Mouse (Mus musculus): ENCODE measurements at regions not wholly inside any gene's neighbourhood (a gene's known extent, or its start where the extent isn't known, plus 50 kb on each side); places are given as distances from the start of the nearest gene placed in this dataset.

DNA sequence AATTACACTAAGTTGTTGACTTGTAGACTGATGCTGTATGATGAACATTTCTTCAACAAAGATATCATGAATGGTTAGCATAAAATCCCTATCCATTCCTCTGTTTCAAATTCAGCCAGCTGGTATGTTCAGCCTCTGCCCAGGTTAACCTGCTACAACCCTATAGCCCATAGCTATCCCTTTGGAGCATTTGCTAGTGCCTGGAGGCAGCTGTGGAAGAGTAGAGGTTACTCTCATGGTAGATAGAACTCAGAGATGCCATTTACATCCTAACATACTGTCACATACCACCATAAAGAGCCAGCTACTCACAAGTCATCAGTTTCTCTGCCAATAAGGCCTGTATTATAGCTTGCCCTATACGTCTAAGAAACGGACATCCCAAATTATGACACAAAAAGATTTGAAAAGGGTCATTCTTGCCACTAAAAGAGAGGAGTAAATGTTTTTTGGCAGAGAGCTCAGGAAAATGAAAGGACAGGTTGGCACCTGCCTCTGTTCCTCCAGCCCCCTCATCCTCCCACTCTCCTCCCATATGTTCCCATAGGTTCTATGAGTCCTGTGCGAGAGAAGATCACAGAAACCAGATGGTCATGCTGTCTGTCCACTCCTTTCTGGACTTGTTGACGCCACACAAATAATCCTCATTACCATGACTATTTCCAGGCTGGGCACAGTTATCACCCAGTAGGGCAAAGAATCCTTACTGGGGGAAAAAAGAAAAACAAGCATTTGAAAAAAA, 156.5 kb upstream of the Ngly1 start:
- DNase-seq: peak; percentile 97

GRCm38 (mm10) chr14:16093133-16093505, 156.0 kb upstream of the Ngly1 start:
- DNase-seq: peak; percentile 99

- no peak for DNase-seq
Observed at GRCm38 (mm10) chr14:16109414-16109813, 139.7 kb upstream of the Ngly1 start.

- no peak for DNase-seq
Observed at GRCm38 (mm10) chr14:16132672-16133071, 116.4 kb upstream of the Ngly1 start.

- DNase-seq: no peak
Observed at GRCm38 (mm10) chr14:16133410-16133809, 115.7 kb upstream of the Ngly1 start.

DNA sequence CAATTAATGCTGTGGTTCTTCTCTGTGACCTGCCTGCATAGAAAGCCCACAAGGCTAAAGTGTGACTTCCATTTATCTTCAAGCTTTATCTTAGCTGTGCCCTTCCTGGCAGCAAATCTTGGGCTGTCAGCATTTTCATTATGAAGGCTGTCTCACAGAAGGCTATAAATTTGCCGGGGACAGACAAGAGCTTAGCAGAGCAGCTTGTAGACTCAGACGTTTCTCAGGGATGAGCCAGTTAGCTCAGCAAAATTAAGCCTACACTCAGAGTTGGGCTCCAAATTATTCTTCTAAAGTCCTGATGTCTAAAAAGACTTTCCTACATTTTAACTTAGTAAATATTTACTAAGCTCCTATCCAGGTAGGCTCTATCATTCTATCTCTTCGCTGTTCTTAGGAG, 112.9 kb upstream of the Ngly1 start:
- DNase-seq: no peak

GRCm38 (mm10) chr14:16144299-16144698, 104.8 kb upstream of the Ngly1 start:
- no peak for DNase-seq

DNA sequence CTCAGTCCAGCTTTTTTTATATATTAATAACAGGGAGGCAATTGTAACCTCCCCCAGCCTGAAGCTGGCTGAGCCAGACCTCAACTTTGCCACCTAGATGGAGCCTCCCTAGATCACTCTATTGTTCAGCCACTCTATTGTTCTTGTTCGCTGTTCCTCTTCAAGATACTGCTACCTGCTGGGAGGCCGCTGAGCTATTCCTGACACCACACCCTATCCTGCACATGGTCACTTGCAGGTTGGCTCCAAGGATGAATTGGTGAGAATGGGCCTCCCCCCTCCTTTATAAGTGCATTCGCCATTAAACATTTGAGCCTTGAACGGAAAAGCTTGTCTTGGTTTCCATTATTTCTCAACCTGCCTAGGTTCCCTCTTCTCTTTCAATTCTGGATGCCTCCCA, 102.3 kb upstream of the Ngly1 start:
- no peak for DNase-seq

- DNase-seq: no peak
Observed at GRCm38 (mm10) chr14:16151815-16152214, 97.3 kb upstream of the Ngly1 start.

- DNase-seq: peak; percentile 44
Observed at GRCm38 (mm10) chr14:16152702-16153101, 96.4 kb upstream of the Ngly1 start.

DNA sequence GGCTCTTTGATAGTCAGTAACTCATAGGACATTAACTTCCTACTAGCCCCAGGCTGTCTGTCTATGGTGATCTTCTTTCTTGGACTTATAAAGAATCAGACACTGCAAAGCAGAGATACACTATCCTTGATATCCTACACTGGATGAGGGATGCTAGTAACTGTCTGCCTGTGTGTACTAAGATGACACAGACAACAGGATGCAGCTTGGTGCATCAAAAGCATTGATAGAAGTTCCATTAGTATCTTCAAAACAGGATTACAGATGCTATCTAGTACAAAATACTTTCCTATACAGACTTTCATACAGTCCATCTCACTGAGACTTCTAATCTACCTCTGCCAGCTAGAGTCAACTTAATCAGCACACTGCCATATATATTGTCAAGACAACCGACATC, 94.0 kb upstream of the Ngly1 start:
- no peak for DNase-seq

DNA sequence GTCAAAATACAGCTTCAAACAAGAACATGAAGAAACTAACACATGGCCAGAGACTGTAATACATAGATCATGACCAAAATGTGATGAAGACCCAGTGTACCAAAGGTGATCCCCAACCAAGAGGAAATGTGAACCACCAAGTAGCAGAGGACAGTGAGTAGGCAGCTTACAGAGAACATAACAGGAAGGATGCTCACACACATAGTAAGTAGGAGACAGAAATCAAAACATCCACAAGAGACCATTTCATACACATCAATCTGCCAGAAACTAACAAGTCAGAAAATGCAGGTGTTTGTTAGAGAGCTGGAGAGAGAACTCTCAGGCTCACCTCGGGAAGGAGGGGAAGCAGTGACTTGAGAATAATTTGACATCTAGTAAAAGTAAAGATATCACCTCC, 78.9 kb upstream of the Ngly1 start:
- DNase-seq: no peak

DNA sequence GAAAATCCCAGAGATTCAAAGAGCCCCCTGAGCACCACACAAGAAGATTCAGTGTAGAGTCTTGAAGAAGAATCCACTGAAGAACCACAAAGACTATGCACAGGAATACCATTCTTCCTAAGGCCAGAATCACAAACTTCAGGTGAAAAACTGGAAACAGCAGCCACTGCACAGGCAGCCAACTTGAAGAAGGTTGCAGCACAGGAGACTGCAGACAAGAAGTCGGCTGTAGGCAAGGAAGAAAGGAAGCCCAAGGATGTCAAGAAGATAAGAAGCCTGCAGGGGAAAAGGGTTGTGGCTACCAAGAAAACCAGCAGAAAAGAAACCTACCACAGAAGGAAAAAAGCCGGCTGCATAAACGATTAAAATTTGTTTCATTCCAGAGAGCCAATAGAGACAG, 76.8 kb upstream of the Ngly1 start:
- DNase-seq: no peak

DNA sequence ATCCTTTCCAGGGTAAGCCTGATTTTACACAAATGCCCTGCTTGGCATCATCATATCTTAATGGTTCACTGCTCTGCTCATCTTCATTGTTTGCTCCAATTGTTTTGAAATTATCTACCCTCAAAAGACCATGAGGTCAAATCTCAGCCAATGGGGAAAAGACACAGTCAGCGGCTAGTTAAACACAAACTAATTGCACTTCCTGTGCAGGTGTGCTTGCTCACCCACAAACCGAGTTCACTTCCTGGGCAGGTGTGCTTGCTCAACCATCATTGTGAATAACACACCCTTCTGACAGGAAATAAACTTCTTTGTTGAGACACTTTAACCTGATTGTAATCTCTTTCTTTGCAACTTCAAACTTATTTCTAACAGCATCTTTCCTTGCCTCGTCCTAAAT, 75.8 kb upstream of the Ngly1 start:
- DNase-seq: no peak

DNA sequence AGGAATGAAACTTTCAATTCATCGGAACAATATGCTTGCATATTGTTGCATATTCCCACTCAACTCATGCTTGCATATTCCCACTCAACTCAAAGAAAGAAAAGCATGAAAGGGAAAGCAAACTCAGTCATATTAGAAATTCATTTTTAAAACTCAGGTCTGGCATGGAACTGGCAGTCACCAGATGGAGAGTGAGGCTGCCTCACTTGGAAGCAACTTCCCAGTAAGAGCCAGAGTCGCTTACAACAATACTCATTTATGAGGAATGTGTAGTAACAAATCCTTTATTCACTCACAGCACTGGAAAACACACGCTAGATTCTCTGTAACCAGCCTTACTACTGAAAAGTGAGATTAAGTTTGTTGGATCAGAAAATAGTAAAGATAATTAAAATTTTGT, 70.9 kb upstream of the Ngly1 start:
- DNase-seq: peak; percentile 48

DNA sequence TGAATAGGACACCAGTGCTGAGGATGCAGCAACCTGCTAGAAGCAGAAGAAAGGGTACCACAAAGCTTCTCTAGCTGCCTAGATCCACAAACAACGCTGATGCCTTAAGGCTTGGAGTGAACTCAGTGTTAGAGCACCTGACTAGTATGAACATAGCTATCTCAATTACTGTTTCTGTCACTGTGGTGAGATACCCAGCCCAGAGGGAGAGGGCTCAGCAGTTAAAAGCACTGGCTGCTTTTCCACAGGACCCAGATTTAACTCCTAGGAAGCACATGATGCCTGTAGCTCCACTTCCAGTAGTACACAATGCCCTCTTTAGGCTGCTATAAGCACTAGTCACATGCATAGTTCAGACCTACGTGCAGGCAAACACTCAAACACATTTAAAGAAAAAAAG, 67.3 kb upstream of the Ngly1 start:
- DNase-seq: no peak

DNA sequence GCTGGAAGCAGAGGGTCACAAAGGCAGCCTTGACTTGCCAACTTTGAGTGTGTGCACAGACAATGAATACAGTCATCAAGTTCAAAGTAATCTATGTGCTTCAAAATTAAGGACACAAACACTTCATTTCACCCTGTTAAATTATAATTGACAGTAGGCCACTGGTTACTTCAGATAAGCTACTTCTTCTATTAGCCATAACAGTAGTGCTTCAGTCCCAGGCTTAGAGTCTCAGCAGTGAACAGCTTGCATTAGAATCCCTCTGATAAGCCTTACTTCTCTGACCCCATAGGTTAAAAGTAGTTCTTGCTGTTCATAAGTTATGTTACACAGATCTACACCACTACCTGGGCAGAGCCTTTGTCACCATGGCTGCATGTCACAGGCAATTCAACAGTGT, 63.8 kb upstream of the Ngly1 start:
- DNase-seq: no peak
